8 mouse cellular contexts compared by ENCODE assay signal in the genomic region with DNA sequence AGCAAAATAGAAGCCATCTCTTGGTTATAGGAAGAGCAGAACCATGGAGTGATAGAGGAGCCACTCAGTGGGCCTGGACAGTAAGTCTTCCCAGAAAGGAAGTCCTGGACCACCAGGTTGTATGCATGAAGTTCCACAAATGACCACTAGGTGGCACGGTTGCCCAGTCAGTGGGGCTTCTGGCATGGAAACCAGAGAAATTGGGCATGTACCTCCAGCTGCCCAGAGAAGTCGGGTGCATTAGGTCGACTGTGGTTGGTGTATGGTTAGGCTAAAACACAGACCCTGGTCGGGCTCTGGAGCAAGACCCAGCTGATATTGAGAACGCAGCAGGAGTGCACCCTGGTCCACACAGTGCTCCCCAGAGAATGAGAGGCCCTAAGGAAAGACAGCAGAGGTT. TPM values are rescaled to one million over a fixed set of nuclear protein-coding genes. Genes with fewer than 3 reads are reported as not detected.
DNase-seq lines count a peak whose midpoint lies in the region; ATAC-seq and TF ChIP-seq lines count a peak whose summit lies in the region.

No protein-coding gene starts in this region.

- peaks cover 3% of the 10 kb centered on the region; the same call in 1 of the 2 replicates for H3K4me1 ChIP-seq in hindbrain, postnatal 0 days (ENCODE audit: insufficient read depth, low read length)

- H3K4me3 ChIP-seq in hindbrain, postnatal 0 days (ENCODE audit: low read length), result no peak overlapping the region

- H3K9me3 ChIP-seq in hindbrain, postnatal 0 days (ENCODE audit: low read length), result no peaks in the 10 kb centered on the region

- WGBS in hindbrain, postnatal 0 days, result 4% methylated on average over 5 of the region's 5 CpGs

- no peak overlapping the region for H3K4me2 ChIP-seq in hindbrain, postnatal 0 days (ENCODE audit: low read depth, low read length)

- H3K9ac ChIP-seq in hindbrain, postnatal 0 days (replicated peaks; ENCODE audit: low read length), result no peak overlapping the region

- no peaks in the 10 kb centered on the region for H3K27me3 ChIP-seq in hindbrain, postnatal 0 days (ENCODE audit: insufficient read depth, low read length)

- no peaks in the 10 kb centered on the region for H3K36me3 ChIP-seq in hindbrain, postnatal 0 days (ENCODE audit: insufficient read depth, low read length)

- peak; percentile 100 for TF ChIP-seq CTCF in hindbrain, postnatal 0 days (IDR thresholded peaks at IDR 0.05; ENCODE audit: low read depth)

- no peak overlapping the region for H3K27ac ChIP-seq in hindbrain, postnatal 0 days

- peak; percentile 69 for ATAC-seq in hindbrain, postnatal 0 days
- ATAC-seq in megakaryocyte, adult 5-6 weeks (ENCODE audit: poor library complexity, severe bottlenecking), result peak; percentile 76

- DNase-seq in T-cell, adult 2 months (ENCODE audit: low spot score), result peak; percentile 75
- DNase-seq in cerebellum, adult 9-11 months, result peak; percentile 79
- DNase-seq in frontal cortex, postnatal 10 days (ENCODE audit: low spot score in 2 of 2), result peak; percentile 53 to 81
- DNase-seq in hindbrain, postnatal 0 days (ENCODE audit: low spot score), result peak; percentile 93
- DNase-seq in left cerebral cortex, adult 11 months (ENCODE audit: low spot score), result peak; percentile 63
- peak; percentile 66 for DNase-seq in right cerebral cortex, adult 18-20 months
- peak; percentile 53 for DNase-seq in urinary bladder, postnatal 10 days (ENCODE audit: low spot score)

RNA-seq across cellular contexts. Expression of gene Rmi2, which starts 38.8 kb away (rescaled TPM):
- total RNA-seq in hindbrain, postnatal 0 days (2014; rRNA removed), result 1.3 and 4.1 TPM in 2 replicates
- 0.58 and 0.64 TPM in 2 replicates for polyA plus RNA-seq in hindbrain, postnatal 0 days (2015; fragmentation: Nextera tagmentation; extraction: Ambion mirVana)
- 3.6 and 4.8 TPM in 2 replicates for total RNA-seq in megakaryocyte, adult 5-6 weeks (2015)
- total RNA-seq in megakaryocyte, adult 5-6 weeks (2017), result 2.9 TPM in 2 replicates
